Mouse (Mus musculus) 416B (cell line): Measurements from ENCODE around the gene Wfdc8.
"Not testable (repeated sequence)": the region's sequence is repeated elsewhere in the genome, so short reads cannot be mapped to it uniquely, and the experiment has no call there.

Source experiments
- DNase-seq: peaks from one replicate; pipeline ENCODE4 v3.0.0; 2011; ENCODE audit warnings: low read depth

Gene Wfdc8

GRCm38 (mm10) chr2:164613471-164613870 is at the start of gene Wfdc8, which contains the start of gene Wfdc6b:
Gene Wfdc8, minus strand, starts transcription at chr2:164613626.
Gene Wfdc6b, plus strand, starts transcription at chr2:164613522.
- not testable (repeated sequence) for DNase-seq

GRCm38 (mm10) chr2:164656483-164656882 is 43.1 kb upstream of the Wfdc8 start, which contains the start of gene Wfdc9:
Gene Wfdc9, minus strand, starts transcription at chr2:164656583.
- no peak for DNase-seq

DNA sequence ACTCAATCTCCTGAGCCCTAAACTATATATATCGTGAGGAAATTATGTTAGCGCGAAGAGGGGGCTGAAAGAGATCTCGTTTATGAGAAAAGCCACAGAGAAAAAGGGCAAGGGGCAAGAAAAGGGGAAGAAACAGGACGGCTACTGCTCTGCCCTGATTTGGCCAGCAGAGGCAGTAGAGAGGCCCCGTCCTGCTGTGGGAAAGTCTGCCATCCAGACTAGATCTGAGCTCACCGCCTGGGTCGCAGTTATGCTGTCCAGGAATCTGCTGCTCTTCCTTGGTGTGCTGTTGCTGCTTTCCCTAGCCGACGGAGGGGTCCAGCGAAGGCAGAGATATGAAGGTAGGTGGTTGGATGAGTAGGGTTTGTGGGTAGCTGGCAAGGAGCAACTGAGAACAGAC is 42.4 kb upstream of the Wfdc8 start, which contains the start of gene Wfdc10:
Gene Wfdc10 (plus strand): TSS at position 189 of the 400 bp plus-strand sequence.
- DNase-seq: peak; percentile 23

DNA sequence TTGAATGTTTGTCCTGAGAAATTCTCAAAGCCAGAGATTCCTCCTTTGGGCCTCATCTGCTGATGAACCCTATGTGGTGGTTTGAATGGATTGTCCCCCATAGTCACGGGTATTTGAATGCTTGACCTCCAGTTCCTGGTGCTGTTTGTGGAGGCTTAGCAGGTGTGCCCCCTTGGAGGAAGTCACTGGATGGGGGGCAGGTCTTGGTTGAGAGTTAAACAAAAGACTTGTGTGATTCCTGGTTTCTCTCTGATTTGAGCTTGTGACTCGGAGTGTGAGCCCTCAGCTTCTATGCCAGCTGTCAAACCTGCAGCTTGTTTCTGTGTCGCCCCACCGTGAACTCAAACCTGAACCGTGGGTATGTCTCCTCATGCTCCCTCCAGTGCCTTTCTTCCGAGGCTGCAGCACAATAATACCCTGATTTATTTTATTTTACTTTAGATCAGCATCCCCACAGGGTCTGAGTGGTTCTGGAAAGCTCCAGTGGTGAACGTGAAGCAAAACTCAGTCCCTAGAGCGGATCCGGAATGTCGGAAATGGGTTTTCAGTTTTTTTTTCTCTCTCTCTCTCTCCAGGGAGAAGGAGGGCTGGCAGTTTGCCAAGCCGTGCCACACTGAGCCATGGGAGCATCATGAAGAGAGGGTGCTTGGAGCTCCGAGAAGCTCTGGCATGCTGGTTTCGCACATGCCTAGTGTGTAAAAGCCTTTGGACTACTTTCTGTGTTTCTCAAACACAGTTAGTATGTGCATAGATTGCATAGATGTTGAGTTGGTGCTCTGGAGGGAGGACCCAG is 28.7 kb upstream of the Wfdc8 start:
- DNase-seq: no peak

- peak; percentile 36 for DNase-seq
Observed at GRCm38 (mm10) chr2:164641129-164641528, 27.7 kb upstream of the Wfdc8 start.

DNA sequence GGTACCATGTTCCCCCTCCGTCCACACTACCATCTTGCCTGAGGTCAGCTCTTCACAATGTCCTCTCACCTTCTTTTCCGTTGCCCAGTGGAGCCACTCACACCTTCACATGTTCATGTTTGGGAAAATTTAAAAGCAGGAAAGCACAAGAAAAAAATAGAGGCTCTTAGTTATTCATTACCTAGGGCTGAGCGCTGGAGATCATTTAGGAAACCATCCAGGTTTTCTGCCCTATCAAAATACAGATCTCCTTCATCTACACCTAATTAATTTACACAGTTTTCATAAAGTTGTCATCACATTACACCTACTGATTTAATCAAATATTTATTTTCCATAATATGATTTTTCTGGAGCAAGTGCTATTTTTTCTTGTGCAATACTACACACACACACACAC is 25.3 kb upstream of the Wfdc8 start, which contains the start of gene Wfdc16:
Gene Wfdc16 (minus strand): TSS at position 101 of the 400 bp plus-strand sequence.
- DNase-seq: no peak

DNA sequence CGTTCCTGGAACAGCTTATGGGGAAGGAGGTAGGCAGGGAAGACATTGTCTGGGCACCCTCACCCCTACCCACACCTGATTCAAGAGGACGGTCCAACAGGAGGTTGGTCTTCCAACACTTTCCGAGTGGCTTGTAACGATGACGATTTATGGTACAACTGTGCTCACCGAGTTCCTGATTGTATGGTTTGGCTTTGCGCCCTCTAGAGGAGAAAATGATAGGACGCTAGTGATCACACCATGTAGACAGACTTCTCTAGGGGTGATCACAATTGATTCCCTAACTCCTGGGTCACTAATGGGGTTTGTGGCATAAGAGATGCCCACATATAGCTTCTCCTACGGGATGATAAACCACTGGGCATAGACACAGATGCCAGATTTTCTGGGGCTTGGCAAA is 21.8 kb upstream of the Wfdc8 start:
- DNase-seq: peak; percentile 12

GRCm38 (mm10) chr2:164621775-164622174 is 8.3 kb upstream of the Wfdc8 start:
- DNase-seq: no peak

DNA sequence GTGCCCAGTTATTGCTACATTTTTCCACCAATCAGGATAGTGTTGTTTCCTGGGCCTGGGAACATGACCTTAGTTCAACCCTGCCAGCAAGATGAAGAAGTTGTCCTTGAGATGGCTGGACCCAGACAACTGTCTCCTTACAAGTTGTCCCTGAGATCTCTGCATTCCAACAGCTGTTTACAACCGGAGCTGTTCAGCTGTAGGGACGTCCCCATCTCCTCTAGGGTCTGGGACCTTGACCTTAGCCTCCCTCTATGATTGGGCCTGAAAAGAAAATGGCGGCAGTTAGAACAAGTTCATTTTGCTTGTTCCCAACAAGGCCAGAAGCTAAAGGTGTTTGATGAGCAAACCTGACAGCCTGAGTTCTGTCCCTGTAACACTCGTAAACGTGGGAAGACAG is 5.6 kb upstream of the Wfdc8 start:
- DNase-seq: no peak

DNA sequence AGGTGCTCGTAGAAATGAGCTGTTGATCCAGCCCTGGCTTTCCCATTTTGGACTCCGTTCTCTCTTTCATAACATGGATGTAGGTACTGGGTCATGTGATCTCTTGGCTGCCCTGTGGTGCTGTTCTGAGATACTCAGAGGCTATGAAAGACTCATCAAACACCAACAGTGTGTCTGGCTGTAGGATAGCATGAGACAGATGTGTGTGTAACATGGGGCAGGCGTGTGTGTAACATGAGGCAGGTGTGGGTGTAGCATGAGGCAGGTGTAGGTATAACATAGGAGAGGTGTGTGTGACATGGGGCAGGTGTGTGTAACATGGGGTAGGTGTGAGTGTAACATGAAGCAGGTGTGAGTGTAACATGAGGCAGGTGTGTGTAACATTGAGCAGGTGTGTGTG is 2.0 kb upstream of the Wfdc8 start:
- DNase-seq: no peak

DNA sequence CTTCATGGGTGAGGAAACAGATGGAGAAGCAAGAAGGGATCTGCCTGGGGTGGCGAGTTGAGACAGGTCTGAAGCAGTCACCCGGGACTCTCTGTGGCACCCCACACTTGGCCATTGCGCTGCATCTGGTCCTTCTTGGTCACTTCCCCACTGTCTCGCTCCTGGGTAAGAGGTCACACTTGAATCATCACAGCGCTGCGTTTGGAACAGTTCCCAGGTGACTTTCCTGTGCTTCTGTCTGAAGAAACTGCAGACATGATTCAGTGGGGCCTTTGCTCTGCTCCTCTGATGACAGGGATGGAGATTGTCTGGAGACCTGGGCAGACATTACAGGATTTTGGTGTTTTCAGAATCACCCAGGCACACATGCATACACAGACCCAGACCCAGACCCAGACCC is 4.6 kb downstream of the Wfdc8 start:
- no peak for DNase-seq

DNA sequence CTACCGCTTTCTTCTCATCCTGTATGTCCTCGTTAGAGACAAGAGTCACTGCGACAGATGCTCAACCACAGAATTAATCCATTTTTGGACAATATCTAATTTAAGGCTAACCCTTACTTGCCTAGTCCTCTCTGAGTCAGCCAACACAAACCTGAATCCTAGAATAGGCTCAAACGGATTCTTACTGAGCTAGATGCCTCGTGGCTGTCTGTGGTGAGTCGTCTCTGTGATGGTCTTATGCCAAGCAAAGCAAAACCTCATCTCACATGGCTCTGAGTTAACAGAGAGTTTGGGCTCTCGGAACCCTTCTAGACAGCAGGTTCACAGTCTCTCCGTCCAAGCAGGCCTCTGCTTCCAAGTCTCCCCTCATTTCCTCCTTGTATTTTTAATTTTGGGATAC is 9.0 kb downstream of the Wfdc8 start:
- no peak for DNase-seq

- DNase-seq: no peak
Observed at GRCm38 (mm10) chr2:164603482-164603881, 9.9 kb downstream of the Wfdc8 start.

- DNase-seq: peak; percentile 8
Observed at GRCm38 (mm10) chr2:164600179-164600578, 13.2 kb downstream of the Wfdc8 start.

DNA sequence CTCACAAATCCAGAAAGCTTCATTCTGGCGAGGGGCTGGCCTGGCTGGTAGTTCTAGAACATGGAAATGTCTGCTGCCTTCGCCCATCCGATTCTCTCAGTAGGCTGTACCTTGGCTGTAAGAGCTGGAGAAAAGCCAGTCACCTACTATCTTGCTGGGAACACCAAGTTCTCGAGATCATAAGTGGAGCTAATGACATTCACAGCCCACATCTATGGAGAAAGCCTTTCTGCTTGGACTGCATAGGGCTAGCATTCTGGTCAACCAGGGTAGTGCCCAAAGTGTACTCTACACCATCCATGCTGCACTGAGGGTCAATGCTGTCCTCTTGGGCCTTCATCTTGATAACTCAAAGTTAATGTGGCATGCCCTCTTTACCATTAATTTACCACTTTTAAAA is 19.9 kb downstream of the Wfdc8 start, which contains the start of gene Eppin:
Gene Eppin (minus strand): TSS at position 101 of the 400 bp plus-strand sequence.
- no peak for DNase-seq

- DNase-seq: peak; percentile 51
Observed at GRCm38 (mm10) chr2:164592014-164592413, 21.4 kb downstream of the Wfdc8 start.

DNA sequence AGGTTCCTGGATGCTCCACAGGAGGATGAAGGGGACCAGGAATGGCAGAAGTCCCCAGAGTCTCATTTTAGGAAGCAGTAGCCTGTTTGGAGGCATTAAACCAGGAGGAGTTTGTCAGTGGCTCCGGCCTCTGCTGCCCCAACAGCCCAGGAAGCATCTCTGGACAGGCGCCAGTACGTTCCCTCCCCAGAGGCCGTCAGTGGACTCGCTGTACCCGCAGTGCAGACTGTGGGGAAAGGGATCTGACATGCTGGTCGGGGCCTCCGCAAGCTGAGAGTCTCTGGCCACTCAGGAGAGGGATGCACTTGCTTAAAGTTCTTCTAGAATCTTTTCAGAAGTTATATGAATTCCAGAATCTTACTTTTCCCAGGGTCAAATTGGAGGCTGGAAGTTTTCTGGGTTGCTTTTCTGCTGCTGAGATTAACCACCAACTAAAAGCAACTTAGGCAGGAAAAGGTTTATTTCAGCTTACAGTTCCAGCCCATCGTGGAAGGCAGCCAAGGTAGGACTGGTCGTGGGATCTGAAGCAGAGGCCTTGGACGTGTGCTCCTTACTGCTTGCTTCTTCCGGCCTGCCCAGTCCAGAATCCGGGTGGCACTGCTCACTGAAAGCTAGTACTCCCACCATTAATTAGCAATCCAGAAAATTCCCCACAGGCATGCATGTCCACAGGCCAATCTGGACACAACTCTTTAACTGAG is 28.3 kb downstream of the Wfdc8 start, which contains the start of gene Wfdc6a:
Gene Wfdc6a (minus strand): TSS at position 423 of the 701 bp plus-strand sequence.
- not testable (repeated sequence) for DNase-seq

DNA sequence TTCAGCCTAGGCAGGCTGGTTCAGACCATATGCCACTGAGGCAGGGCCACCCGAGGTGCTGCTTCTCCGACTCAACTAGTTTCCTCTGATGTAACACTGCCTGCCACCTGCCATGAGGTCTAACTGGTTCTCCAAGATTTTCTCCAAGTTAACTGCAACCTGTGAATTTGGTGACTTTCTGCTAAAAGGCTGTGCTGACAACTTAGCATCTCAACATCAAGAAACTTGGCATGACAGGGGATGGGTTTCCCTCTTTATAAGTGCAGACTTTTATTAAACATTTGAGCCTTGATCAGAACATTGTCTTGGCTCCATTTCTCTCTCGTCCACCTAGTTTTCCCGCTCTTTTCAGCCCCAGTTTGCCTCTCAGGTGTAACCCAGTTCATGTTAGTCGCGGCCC is 40.1 kb downstream of the Wfdc8 start, which contains the start of gene Spint3:
Gene Spint3 (minus strand): TSS at position 101 of the 400 bp plus-strand sequence.
- not testable (repeated sequence) for DNase-seq

- peak; percentile 45 for DNase-seq
Observed at GRCm38 (mm10) chr2:164567460-164567859, 46.0 kb downstream of the Wfdc8 start.

DNA sequence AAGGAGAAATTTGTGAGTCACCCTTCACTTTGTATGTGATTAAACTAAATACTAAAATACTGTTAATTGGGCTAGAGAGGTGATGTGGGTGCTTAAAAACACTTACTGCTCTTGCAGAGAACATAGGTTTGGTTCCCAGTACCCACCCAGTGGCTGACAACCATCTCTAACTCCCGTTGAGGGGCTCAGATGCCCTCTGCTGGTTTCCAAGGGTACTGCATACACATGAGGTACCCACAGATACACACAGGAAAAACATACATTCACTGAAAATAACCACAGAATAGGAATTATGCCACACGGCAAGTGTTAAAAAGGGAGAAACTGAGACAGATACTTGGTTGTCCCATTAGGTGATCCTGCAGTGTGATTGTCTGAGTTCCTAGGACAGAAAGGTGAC is 46.4 kb downstream of the Wfdc8 start:
- DNase-seq: no peak

DNA sequence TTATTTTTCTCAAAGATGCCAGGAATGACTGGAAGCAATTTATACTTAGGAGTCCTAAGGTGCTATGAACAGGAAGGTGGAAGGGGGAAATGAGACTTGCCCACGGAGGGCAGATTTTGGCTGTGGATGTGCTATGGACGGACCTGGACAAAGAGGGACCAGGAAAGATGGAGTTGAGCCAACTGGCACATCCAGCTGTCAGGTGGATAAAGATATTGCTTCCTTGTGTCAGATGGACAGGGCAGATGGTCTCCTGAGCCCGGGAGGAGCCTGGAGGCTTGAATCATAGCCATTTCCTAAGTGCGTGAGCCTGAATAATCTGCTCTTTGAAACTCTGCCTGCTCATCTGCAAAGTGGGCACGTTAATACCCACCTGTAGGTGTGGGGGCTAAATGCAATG is 49.1 kb downstream of the Wfdc8 start:
- DNase-seq: no peak

DNA sequence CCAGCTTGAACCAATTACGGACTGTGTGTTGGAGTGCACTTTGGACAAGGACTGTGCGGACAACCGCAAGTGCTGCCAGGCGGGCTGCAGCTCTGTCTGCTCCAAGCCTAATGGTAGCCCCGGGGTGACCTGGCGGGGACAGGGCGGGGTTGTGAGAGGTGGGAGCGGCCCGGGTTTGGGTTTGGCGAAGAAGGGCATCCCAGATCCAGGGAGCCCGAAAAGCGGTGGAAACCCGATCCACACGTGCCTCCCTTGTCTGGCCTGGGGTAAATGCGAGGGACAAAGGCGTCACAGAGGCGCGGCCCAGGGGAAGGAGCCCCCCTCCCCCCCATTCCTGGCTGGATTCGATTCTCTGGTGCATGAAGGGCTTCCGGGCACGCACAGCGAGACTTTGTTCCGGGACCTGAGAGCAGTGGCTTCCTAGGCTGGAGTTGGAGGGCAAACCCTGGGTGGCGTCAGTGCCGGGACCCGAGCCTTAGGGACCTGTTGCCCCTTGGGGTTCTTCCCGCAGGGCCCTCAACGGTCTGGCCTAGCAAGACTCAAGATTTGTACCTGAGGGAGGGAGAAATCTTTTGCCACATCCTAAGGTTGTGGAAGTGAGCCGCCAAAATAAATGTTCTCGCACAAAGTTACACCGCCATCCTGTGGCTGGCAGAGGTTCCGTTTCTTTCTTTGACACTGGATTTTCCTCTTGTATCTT is 49.9 kb downstream of the Wfdc8 start:
- peak; percentile 44 for DNase-seq
